Mouse (Mus musculus): ENCODE results near the gene Tmem120a.

The Tmem120a gene

DNA sequence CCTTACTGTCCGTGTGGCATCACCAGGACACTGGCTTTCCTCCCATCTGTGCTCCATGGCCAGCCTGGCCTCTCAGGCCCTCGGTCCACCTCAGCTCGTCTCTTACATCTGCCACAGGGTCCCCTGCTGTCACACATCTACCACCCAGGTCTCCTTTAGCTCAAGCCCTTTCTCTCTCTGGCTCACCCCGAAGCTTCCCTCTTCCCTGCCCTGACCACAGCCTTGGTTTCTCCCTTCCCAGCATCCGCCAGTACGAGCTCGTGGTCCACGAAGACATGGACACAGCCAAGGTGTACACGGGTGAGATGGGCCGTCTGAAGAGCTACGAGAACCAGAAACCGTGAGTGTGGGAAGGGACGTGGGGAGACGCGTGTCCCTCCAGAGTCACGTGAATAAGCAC lies 12.9 kb downstream of the Tmem120a start:
- no peak for DNase-seq

DNA sequence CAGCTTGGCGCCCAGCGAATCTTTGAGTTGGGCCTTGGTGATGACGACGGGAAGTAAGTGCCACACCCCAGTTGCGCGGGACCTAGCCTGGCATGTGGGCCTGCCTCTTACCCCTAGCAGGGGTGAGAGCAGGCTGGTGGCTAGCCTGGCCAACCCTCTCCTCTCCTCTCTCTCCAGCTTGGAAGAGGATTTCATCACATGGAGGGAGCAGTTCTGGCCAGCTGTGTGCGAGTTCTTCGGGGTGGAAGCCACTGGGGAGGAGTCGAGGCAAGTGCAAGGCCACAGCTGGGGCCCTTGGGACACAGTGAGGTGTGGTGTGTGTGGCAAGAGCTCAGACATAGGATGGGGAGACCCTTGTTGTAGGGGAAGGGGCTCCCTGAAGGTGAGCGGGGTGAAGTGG lies 13.3 kb downstream of the Tmem120a start:
- no peak for DNase-seq

DNA sequence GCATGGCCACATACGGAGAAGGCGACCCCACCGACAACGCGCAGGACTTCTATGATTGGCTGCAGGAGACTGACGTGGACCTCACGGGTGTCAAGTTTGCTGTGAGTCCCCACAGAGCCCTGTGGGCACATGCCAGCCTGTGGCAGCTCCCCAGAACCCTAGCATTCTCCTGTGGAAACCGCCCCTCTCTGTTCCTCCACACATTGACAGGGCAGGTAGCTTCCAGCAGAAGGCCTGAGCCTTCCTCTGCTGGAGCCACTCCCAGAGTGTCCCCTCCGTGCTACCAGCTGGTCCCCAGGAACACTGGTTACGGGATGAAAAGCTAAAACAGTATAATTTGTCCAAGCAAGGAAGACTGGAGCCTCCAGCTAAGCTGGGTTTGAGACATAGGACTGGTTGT lies 14.0 kb downstream of the Tmem120a start:
- no peak for DNase-seq

DNA sequence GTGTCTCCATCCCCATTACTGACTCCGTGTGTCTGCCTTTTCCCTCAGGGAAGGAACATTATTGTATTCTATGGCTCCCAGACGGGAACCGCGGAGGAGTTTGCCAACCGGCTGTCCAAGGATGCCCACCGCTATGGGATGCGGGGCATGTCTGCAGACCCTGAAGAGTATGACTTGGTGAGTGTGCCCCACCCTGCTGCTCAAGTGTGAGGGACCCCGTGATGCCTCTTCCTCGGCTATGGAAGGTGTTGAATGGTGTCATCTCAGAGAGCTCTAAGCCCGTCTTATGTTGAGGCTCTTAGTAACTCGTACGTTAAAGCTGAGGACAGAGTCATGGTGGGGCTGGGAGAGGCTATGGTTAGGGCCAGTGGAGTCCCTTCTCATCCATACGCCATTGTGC lies 14.9 kb downstream of the Tmem120a start:
- no peak for DNase-seq

DNA sequence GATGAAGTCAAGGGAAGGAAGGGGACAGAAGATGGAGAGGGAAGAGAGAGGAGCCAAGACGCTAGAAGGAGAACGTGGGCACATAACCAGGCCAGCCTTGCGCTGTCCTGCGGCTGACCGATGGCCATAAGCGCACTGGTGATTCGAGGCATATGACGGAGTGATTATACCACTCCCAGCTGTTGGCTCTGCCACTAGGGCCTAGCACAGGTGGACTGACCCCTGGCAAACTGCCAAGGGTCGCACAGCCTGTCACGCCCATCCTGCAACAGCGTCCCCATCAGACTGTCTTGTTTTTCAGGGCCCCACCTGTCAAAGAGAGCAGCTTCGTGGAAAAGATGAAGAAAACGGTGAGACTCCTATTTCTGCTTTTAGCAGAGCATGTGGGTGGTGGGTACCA lies 15.9 kb downstream of the Tmem120a start:
- DNase-seq, result no peak

DNA sequence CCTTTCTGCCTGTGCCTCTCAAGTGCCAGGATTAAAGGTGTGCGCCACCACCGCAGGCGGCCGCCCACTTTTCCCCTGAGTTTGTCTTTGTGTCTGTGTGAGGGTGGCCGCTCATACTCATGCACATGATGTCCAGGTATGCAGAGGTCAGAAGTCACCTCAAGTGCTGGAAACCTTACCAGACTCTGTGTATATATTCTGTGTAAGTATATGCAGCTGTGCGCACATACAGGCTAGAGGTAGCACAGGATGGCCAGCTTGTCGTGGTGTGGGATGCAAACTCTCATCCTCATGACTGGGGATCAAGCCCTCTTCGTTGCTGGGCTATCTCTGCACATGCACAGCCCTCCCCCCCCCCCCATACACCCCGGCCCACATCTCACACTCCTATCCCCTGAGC lies 16.4 kb downstream of the Tmem120a start:
- no peak for DNase-seq

DNA sequence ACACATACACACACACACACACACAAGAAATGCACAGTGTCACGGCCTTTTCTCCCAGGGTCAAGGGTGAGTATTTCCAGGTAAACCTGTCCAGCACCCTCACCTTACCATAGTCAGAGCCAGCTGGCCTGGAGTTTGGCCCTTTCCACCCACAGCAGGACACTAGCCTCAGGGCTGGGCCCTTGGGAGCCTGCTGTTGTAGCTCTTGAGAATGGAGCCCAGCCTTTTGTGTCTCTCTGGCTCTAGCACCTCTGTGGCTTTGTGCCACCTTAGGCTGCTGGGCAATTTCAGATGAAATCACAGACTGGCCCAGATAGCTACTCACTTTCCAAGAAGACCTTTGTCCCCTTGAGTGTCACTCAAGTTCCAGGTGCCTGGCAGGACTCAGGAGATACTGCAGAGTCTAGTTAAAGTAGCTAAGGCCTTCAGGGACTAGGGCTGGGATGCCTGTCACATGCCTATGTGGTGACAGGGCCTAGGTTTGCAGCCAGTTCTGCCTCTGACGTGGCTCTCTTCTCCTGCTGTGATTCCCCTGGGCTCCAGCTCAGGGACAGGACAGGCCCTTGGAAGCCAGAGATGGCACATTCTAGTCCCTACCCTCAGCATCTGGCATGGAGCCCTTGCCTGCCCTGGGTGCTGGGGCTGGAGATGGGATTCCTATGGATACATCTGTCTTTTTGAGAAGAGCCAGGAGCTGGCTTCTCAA lies 17.5 kb downstream of the Tmem120a start:
- DNase-seq, result no peak

DNA sequence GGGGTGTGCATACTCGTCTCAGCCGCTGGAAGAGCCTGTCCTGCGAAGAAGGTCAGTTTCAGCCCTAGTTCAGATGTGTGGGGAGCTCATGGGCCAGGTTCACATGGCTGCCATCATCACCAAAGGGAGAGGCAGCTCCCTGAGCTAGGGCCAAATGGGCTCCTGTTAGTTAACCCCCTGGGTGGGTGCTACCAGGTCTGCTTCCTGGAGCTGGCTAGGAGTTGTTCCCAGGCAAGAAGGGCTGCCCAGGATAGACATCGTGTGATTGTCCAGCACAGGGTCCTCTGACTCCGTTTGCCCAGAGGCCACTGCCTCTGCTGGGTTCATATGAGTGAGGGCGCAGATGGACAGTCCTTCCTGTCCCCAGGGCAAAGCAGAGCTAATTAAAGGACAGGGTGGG lies 18.3 kb downstream of the Tmem120a start:
- DNase-seq, result no peak

DNA sequence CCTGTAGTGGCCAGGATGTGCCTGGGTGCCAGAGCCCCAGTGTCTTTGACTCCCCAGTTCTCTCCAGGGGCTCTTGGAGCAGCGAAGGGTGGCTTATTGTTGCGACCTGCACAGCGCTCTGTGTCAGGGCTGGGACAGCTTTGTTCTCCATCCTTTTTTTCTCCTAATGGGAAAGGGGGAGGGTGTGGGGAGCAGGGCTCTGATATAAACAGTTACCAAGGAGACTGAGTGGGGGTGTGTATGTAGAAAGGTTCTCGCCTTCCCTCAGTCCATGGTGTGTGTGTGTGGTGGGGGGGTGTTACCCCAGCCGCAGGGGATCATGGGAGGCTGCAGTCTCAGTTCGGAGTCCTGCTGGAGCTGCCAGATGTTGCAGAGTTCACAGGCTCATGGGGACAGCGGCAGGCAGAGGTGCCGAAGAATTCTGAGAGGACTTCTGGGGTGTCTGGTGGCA lies 18.8 kb downstream of the Tmem120a start:
- DNase-seq, result peak; percentile 40

DNA sequence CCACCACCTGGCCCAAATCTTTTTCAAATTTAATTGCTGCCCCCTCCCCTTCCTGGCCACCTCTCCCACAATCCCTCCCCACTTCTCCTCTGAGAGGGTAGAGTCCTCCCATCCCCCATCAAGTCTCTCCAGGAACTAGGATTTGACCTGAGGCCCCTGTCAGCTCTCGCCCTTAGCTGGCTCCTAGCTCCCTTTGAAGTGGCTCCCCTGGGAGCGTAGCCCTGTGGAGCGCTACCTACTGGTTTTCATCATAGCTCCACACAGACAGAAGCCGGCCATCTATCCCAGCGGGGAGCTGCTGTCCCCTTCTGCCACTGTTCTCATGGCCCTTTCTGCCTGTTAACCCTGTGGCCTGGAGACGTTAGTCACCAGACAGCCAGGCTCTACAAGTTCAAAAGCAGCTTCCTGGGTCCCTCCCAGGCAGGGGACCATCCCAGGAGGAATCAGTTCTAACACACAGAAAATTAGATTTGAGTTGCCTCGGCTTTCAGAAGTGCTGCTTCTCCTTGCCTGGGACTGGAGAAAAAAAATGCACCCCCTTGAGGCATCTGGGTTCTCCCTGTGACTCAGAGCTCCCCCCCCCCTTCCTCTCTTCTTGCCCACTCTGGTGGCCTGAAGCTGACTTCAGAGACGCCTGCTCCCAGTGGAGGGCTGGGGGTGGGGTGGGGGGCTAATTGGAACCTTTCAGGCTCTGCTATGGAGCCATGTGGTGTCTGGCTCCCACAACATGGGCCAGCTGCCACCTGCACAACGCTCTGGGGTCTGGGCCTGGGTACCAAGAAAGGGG lies 19.5 kb downstream of the Tmem120a start:
- DNase-seq, result no peak

DNA sequence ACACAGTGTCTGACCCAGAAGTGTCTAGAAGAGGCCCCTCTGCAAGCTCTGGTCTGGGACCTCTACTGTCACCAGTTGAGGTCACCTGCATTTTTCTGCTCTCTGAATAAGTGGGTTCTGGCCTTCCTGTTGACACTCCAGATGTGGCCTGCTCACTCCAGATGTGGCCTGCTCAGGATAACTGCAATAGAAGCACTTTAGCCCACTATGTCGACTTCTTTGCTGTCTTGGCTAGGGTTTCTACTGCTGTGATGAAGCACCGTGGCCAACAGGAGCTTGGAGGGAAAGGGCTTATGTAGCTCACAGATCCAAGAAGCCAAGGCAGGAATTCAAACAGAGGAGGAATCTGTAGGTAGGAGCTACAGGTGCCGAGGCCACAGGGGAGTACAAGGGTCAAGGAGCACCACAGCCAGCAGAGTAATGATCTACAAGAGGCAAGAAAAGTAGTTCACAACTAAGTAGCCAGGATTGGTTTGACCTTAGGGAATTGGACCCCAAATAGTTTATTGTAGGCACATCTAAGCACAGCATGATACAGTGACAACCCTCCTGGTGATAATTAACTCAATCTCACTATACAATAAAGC lies 21.0 kb downstream of the Tmem120a start:
- DNase-seq, result no peak

DNA sequence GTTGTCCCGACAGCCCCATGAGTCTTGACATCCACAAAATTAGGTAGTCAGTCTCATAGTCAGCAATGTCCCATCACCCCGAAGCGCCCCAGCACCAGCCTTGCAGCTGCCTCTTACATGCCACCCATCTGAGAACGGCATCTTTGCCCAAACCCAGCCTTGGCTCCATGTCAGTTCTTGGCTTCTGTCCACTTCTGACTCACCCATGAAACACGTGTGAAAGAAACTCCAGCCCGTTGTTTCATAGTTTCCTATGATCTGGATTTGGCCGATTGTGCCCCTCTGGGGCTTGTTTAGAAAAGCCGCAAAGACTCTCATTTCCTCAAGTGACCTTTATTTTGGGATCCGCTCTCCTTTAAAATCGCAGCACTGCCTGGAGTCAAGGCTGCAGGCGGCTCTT lies 22.1 kb downstream of the Tmem120a start:
- DNase-seq, result peak; percentile 78

DNA sequence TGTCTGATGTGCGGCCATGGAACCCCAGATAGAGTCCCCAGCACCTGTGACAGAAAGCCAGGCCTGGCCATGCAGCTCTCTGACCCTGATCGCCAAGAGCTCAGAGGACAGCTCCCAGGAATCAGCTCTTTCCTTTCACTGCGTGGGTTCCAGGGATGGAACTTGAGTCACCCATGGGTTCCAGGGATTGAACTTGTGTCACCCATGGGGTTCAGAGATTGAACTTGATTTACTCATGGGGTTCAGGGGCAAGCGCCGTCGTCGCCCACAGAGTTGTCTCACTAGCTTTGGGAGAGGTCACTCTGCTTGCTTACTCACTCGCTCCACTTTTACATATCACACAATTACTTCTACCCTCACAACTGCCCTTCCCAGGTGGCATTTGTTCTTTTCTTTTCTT lies 23.2 kb downstream of the Tmem120a start:
- no peak for DNase-seq

DNA sequence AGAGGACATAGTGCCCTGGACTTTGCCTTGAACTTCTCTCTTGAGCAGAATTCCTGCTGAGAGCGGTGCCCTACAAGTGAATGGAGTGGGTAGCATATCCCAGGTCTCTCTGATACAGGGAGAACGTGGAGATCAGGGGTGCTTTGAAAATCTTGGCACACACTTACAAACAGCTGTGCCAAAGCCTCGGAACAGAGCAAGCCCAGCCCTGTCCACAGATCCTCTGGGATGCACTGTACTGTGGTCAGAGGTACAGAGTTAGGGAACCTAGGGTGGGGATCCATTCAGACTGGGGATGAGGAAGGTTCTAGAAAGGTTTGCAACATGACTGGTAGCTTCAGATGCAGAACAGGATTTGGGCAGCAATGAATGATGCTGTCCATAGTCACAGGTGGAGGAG lies 24.1 kb downstream of the Tmem120a start:
- no peak for DNase-seq

DNA sequence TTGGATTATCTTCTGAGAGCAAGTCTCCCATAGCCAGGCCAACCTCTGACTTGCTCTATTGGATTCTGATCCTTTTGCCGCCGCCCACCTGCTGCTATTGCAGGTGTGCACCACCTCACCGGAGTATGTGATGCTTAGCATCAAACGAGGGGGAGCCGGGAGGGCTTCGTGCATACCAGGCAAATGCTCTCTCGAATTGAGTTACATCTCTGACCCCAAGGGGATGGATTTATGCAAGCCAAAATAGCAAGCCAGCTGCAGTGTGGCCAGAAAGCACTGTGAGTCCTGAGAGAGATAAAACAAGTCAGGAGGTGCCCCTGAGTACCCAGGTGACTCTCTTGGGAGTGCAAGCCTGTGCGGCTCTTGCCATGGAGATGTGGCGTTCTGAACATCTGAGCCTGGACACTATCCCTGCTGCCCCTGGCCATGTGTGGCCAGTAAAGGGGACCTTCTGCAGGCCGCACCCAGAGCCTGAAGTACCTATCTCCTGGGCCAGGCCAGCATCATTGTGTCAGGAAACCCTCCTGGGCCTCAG lies 24.6 kb downstream of the Tmem120a start:
- no peak for DNase-seq

DNA sequence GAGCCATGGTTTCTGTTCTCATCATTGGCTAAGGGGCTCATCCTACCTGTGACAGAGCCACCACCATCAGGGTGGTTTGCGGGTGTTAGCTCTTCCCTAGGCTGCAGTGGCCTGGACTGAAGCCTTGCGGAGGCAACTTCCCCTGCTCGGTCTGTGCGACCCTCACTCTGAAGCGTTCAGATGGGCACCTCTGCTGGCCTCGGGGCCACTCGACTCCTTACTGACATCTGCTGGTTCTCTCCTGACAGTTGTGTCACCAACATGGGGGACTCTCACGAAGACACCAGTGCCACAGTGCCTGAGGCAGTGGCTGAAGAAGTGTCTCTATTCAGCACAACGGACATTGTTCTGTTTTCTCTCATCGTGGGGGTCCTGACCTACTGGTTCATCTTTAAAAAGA lies 28.6 kb downstream of the Tmem120a start:
- no peak for DNase-seq

DNA sequence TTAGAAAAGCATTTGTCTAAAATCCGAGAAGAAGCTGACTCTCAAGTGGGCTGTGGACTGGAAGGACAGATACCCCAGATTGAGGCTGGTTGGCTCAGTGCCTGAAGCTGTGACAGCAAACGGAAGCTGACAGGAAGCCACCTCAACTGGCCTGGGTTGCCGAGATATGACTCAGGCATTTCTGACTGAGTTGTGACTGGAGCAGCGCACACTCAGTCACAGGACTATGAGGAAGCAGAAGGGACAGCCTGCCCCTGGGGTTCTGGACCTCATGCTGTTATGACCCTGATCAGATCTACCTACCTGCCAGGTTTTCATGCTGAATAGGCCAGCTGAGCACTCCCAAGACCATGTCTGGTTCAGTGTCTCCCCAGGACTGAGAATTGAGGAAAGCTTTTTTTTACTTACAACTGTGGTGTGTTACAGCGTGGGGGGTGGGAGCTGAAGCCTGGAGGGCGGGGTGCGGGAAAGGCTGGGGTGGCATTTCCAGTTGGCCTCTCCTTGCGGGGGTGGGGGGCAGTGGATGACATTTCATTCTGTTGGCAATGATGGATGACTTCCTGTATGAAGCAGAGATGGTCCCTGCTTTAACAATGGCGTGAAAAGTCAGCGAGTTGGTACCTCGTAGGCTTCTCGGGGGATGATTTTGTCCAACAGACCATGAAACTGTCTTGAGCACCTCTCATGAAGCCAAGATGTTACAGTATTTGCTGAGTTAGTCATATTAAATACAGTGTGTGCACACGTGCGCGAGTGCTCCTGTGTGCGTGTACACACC lies 30.6 kb downstream of the Tmem120a start:
- peak; percentile 79 for DNase-seq

DNA sequence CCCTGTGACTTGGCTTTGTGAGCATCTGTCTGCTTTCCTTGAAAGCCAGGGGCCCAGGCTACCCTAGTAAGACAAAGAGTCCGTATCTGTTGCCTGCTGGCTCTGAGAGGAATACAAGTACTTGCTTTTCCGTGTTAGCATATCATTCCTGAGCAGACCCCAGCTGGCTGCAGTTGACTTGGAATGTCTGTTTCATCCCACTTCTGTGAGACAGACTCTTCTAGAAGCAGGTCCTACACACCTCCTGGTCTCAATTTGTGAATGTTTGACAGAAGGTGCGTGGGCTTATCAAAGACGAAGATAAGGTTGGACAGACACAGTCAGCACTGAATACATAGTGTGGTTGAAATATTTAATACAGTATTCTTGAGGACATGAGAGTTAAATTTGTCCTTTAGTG lies 31.4 kb downstream of the Tmem120a start:
- DNase-seq, result no peak

DNA sequence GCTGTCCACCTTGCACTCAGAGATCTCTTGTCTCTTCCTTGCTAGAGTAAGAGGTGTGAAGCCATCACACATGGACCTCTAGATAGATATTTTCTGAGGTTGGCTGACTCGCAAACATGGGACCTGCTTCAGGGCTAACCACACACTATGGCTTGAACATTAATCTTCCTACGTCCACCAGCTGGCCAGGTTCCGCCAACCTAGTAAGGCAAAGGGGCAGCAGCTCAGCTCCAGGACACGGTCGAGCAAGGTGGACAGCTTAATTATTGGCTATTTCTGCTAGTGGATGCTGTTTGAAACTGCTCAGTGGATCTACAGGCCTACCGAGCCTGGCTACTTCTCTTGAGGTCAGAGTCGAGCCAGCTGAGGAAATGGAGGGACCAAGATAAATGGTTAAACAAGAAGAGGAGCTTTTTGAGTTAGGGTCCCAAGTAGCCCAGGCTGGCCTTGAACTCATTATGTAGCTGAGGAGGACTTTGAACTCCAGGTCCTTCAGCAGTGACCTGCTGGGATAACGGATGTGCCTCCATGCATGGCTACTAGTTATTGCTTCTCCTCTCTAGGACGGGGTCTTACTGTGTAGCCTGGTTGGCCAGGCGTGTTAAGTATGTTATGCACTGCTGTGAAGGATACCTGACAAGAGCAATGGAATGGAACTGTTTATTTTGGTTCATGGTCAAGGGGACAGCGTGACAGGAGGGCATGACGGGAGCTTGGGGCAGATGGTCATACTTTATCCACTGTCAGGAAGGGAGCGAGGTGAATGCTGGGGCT lies 32.5 kb downstream of the Tmem120a start:
- no peak for DNase-seq

DNA sequence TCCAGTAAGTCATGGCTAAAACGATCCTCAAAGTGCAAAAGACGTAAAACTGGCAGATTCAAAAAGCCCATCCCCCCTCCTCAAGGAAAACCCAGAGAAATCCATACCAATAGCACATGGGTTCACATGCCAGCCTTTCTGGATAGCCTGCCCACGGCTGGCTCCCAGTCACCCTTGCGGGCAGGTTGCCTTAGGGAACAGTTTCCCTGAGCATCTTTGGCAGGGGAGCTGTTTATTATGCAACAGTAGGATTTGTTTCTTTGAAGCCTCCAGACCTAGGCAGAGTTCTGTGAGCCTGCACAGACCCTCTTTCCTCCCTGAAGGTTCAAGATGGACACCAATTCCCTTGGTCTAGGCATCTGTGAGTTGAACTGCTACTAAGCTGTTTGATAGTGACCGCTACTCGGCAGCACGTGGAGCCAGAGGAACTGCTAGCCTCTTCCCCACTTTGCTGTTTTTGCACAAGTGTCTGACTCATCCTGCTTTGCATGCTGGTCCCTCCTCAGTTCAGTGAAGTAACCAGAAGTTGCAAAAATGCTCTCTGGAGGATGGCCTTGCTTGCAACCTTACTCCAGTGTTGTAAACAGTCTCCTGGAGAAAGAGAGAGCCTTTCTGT lies 33.5 kb downstream of the Tmem120a start:
- DNase-seq, result peak; percentile 37

DNA sequence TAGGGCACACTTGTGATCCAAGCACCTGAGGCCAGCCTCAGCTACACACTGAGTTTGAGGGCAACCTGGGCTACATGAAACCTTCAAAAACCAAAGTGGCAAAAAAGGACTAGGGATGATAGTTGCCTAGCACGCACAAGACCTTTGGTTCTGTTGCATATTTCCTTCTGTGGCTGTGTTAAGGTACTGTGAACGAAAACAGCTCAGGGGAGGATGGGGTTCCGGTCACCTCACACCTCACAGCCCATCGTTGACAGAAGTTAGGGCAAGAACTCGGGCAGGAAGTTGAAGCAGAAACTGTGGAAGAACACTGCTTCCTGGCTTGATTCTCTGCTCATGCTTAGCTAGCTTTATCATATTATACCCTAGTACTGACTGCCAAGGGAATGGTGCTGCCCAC lies 34.5 kb downstream of the Tmem120a start:
- DNase-seq, result no peak

DNA sequence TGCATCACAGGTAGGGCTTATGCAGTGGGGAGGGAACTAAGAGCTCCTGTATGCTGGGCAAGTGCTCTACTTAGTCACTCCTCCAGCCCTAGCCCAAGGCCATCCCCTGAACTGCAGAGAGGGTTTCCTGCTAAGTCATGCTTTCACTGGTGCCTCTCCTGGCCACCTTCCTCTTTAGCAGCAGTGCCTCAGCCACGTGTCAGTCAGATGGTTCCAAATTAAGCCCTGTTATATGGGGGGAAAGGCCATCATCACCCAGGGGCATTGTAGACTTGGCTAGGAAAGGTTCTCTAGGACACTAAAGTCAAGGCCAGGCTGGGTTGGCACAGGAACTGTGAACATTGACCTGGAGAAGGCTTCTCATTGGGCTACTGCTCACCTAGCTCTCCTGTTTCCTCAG lies 36.4 kb downstream of the Tmem120a start:
- no peak for DNase-seq

Measured in lung, postnatal 14 days (tissue).